Mouse (Mus musculus): Measurements from ENCODE around the gene Borcs6.

DNA sequence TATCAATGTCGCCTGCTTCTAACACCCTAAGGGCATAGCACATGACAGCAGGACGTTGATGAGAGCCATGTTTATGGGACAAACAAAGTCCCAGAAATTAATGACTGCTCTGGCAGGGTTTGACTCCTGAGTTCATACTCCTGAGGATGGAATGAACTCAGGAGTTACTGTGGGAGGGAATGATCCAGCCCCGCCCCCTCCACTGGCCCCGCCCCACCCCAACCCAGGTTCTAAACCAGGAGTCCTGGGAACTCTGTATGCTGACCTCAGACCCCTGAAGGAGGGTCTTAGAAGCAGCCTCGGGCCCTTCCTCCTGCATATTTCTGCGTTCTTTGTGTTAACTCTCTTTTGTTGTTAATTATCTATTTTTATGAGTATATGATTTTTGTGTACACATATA lies 26.1 kb downstream of the Borcs6 start:
- no peak for TF ChIP-seq CTCF (IDR thresholded peaks at IDR 0.05; ENCODE audit: control insufficient read depth, insufficient read depth, insufficient read length)
- TF ChIP-seq MYOD1 (IDR thresholded peaks at IDR 0.05; ENCODE audit: control insufficient read depth, insufficient read length, low read depth), result no peak
- TF ChIP-seq CEBPB (IDR thresholded peaks at IDR 0.05; ENCODE audit: low read depth), result no peak
